Mouse (Mus musculus): ENCODE measurements at regions not wholly inside any gene's neighbourhood (a gene's known extent, or its start where the extent isn't known, plus 50 kb on each side); places are given as distances from the start of the nearest gene placed in this dataset.

- ATAC-seq (ENCODE audit: low FRiP score, low TSS enrichment) (no peak), DNase-seq (no peak)
- Histone ChIP-seq H3K27me3 (ENCODE audit: control insufficient read depth, insufficient read depth, low read length) (no peaks in the 10 kb centered on the region), H3K9ac (replicated peaks; ENCODE audit: low read length) (no peak overlapping the region), H3K36me3 (ENCODE audit: control insufficient read depth, insufficient read depth, low read length) (no peaks in the 10 kb centered on the region), H3K27ac (replicated peaks; ENCODE audit: low read depth, low read length) (no peak overlapping the region), H3K9me3 (ENCODE audit: control insufficient read depth, low read length) (no peaks in the 10 kb centered on the region), H3K4me1 (ENCODE audit: control insufficient read depth, insufficient read depth, low read length) (no peaks in the 10 kb centered on the region), H3K4me2 (ENCODE audit: low read length) (no peak overlapping the region), H3K4me3 (replicated peaks; ENCODE audit: low read depth, low read length) (no peak overlapping the region)
- WGBS = 82% methylated on average over 5 of the region's 5 CpGs
Measured at GRCm38 (mm10) chr4:32101002-32101401, 137.1 kb downstream of the Map3k7 start.

GRCm38 (mm10) chr4:32106664-32107171 is 131.9 kb upstream of the Bach2 start:
- ATAC-seq (ENCODE audit: low FRiP score, low TSS enrichment) = no peak
- Histone ChIP-seq H3K27ac (replicated peaks; ENCODE audit: low read depth, low read length) (no peak overlapping the region; the same call in 1 of the 2 replicates), H3K4me1 (ENCODE audit: control insufficient read depth, insufficient read depth, low read length) (peaks cover 10% of the 10 kb centered on the region), H3K36me3 (ENCODE audit: control insufficient read depth, insufficient read depth, low read length) (no peaks in the 10 kb centered on the region), H3K27me3 (ENCODE audit: control insufficient read depth, insufficient read depth, low read length) (no peaks in the 10 kb centered on the region), H3K4me3 (replicated peaks; ENCODE audit: low read depth, low read length) (no peak overlapping the region), H3K4me2 (ENCODE audit: low read length) (no peak overlapping the region), H3K9ac (replicated peaks; ENCODE audit: low read length) (0 out of 2 replicates have a peak overlapping the region, but pooled peaks have one; percentile 9), H3K9me3 (ENCODE audit: control insufficient read depth, low read length) (no peaks in the 10 kb centered on the region)
- DNase-seq = peak; percentile 51
- WGBS = 7% methylated on average over 5 of the region's 5 CpGs

- H3K4me2 ChIP-seq (ENCODE audit: low read length) = no peak overlapping the region
- no peak overlapping the region for H3K4me3 ChIP-seq (replicated peaks; ENCODE audit: low read depth, low read length)
- WGBS = 93% methylated on average over 6 of the region's 6 CpGs
- H3K27me3 ChIP-seq (ENCODE audit: control insufficient read depth, insufficient read depth, low read length) = no peaks in the 10 kb centered on the region
- no peaks in the 10 kb centered on the region for H3K36me3 ChIP-seq (ENCODE audit: control insufficient read depth, insufficient read depth, low read length)
- H3K4me1 ChIP-seq (ENCODE audit: control insufficient read depth, insufficient read depth, low read length) = no peaks in the 10 kb centered on the region
- no peak overlapping the region for H3K27ac ChIP-seq (replicated peaks; ENCODE audit: low read depth, low read length)
- DNase-seq (no peak), ATAC-seq (ENCODE audit: low FRiP score, low TSS enrichment) (no peak)
- H3K9ac ChIP-seq (replicated peaks; ENCODE audit: low read length) = no peak overlapping the region
- no peaks in the 10 kb centered on the region for H3K9me3 ChIP-seq (ENCODE audit: control insufficient read depth, low read length)
Measured at GRCm38 (mm10) chr4:32122320-32122719, 116.3 kb upstream of the Bach2 start.

GRCm38 (mm10) chr4:32126828-32127227 is 111.8 kb upstream of the Bach2 start:
- Histone ChIP-seq H3K4me1 (ENCODE audit: control insufficient read depth, insufficient read depth, low read length) (no peaks in the 10 kb centered on the region), H3K36me3 (ENCODE audit: control insufficient read depth, insufficient read depth, low read length) (no peaks in the 10 kb centered on the region), H3K4me2 (ENCODE audit: low read length) (no peak overlapping the region), H3K9me3 (ENCODE audit: control insufficient read depth, low read length) (no peaks in the 10 kb centered on the region), H3K9ac (replicated peaks; ENCODE audit: low read length) (no peak overlapping the region), H3K4me3 (replicated peaks; ENCODE audit: low read depth, low read length) (no peak overlapping the region), H3K27ac (replicated peaks; ENCODE audit: low read depth, low read length) (no peak overlapping the region), H3K27me3 (ENCODE audit: control insufficient read depth, insufficient read depth, low read length) (no peaks in the 10 kb centered on the region)
- 92% methylated on average over 8 of the region's 8 CpGs for WGBS
- ATAC-seq (ENCODE audit: low FRiP score, low TSS enrichment) (no peak), DNase-seq (no peak)

- H3K36me3 ChIP-seq (ENCODE audit: control insufficient read depth, insufficient read depth, low read length) = no peaks in the 10 kb centered on the region
- H3K27me3 ChIP-seq (ENCODE audit: control insufficient read depth, insufficient read depth, low read length) = no peaks in the 10 kb centered on the region; the same call in 1 of the 2 replicates
- DNase-seq (no peak), ATAC-seq (ENCODE audit: low FRiP score, low TSS enrichment) (no peak)
- no peaks in the 10 kb centered on the region for H3K9me3 ChIP-seq (ENCODE audit: control insufficient read depth, low read length)
- H3K4me3 ChIP-seq (replicated peaks; ENCODE audit: low read depth, low read length) = no peak overlapping the region
- H3K4me1 ChIP-seq (ENCODE audit: control insufficient read depth, insufficient read depth, low read length) = no peaks in the 10 kb centered on the region
- no peak overlapping the region for H3K9ac ChIP-seq (replicated peaks; ENCODE audit: low read length)
- WGBS = 73% methylated on average over 12 of the region's 12 CpGs
- H3K27ac ChIP-seq (replicated peaks; ENCODE audit: low read depth, low read length) = no peak overlapping the region
- H3K4me2 ChIP-seq (ENCODE audit: low read length) = no peak overlapping the region
Measured at GRCm38 (mm10) chr4:32130594-32130993, 108.0 kb upstream of the Bach2 start.

- H3K4me2 ChIP-seq (ENCODE audit: low read length) = no peak overlapping the region
- H3K4me1 ChIP-seq (ENCODE audit: control insufficient read depth, insufficient read depth, low read length) = no peaks in the 10 kb centered on the region
- H3K27ac ChIP-seq (replicated peaks; ENCODE audit: low read depth, low read length) = no peak overlapping the region
- no peak overlapping the region for H3K9ac ChIP-seq (replicated peaks; ENCODE audit: low read length)
- no peak for DNase-seq
- WGBS = 89% methylated on average over 5 of the region's 5 CpGs
- no peak overlapping the region for H3K4me3 ChIP-seq (replicated peaks; ENCODE audit: low read depth, low read length)
- H3K27me3 ChIP-seq (ENCODE audit: control insufficient read depth, insufficient read depth, low read length) = no peaks in the 10 kb centered on the region; the same call in 1 of the 2 replicates
- ATAC-seq (ENCODE audit: low FRiP score, low TSS enrichment) = no peak
- H3K36me3 ChIP-seq (ENCODE audit: control insufficient read depth, insufficient read depth, low read length) = no peaks in the 10 kb centered on the region
- no peaks in the 10 kb centered on the region for H3K9me3 ChIP-seq (ENCODE audit: control insufficient read depth, low read length)
Measured at GRCm38 (mm10) chr4:32131819-32132218, 106.8 kb upstream of the Bach2 start.

- Histone ChIP-seq H3K9me3 (ENCODE audit: control insufficient read depth, low read length) (no peaks in the 10 kb centered on the region), H3K27me3 (ENCODE audit: control insufficient read depth, insufficient read depth, low read length) (no peaks in the 10 kb centered on the region; the same call in 1 of the 2 replicates), H3K36me3 (ENCODE audit: control insufficient read depth, insufficient read depth, low read length) (no peaks in the 10 kb centered on the region), H3K9ac (replicated peaks; ENCODE audit: low read length) (no peak overlapping the region), H3K4me3 (replicated peaks; ENCODE audit: low read depth, low read length) (no peak overlapping the region), H3K4me1 (ENCODE audit: control insufficient read depth, insufficient read depth, low read length) (no peaks in the 10 kb centered on the region), H3K27ac (replicated peaks; ENCODE audit: low read depth, low read length) (no peak overlapping the region), H3K4me2 (ENCODE audit: low read length) (no peak overlapping the region)
- WGBS = 84% methylated on average over 10 of the region's 10 CpGs
- no peak for DNase-seq
- ATAC-seq (ENCODE audit: low FRiP score, low TSS enrichment) = no peak
Measured at GRCm38 (mm10) chr4:32136151-32136550, 102.5 kb upstream of the Bach2 start.

GRCm38 (mm10) chr4:32137243-32137642 is 101.4 kb upstream of the Bach2 start:
- Histone ChIP-seq H3K27ac (replicated peaks; ENCODE audit: low read depth, low read length) (no peak overlapping the region), H3K9me3 (ENCODE audit: control insufficient read depth, low read length) (no peaks in the 10 kb centered on the region), H3K36me3 (ENCODE audit: control insufficient read depth, insufficient read depth, low read length) (no peaks in the 10 kb centered on the region), H3K4me1 (ENCODE audit: control insufficient read depth, insufficient read depth, low read length) (no peaks in the 10 kb centered on the region), H3K9ac (replicated peaks; ENCODE audit: low read length) (no peak overlapping the region), H3K4me3 (replicated peaks; ENCODE audit: low read depth, low read length) (no peak overlapping the region), H3K27me3 (ENCODE audit: control insufficient read depth, insufficient read depth, low read length) (no peaks in the 10 kb centered on the region; the same call in 1 of the 2 replicates), H3K4me2 (ENCODE audit: low read length) (no peak overlapping the region)
- no peak for DNase-seq
- ATAC-seq (ENCODE audit: low FRiP score, low TSS enrichment) = no peak

GRCm38 (mm10) chr4:32137966-32138365 is 100.6 kb upstream of the Bach2 start:
- no peaks in the 10 kb centered on the region; the same call in 1 of the 2 replicates for H3K27me3 ChIP-seq (ENCODE audit: control insufficient read depth, insufficient read depth, low read length)
- no peak overlapping the region for H3K4me2 ChIP-seq (ENCODE audit: low read length)
- H3K27ac ChIP-seq (replicated peaks; ENCODE audit: low read depth, low read length) = no peak overlapping the region
- no peak overlapping the region for H3K4me3 ChIP-seq (replicated peaks; ENCODE audit: low read depth, low read length)
- ATAC-seq (ENCODE audit: low FRiP score, low TSS enrichment) = no peak
- DNase-seq = peak; percentile 51
- H3K9me3 ChIP-seq (ENCODE audit: control insufficient read depth, low read length) = no peaks in the 10 kb centered on the region
- no peak overlapping the region for H3K9ac ChIP-seq (replicated peaks; ENCODE audit: low read length)
- 72% methylated on average over 10 of the region's 10 CpGs for WGBS
- no peaks in the 10 kb centered on the region for H3K36me3 ChIP-seq (ENCODE audit: control insufficient read depth, insufficient read depth, low read length)
- no peaks in the 10 kb centered on the region for H3K4me1 ChIP-seq (ENCODE audit: control insufficient read depth, insufficient read depth, low read length)

All from midbrain, embryonic 14.5 days (tissue).